Mouse (Mus musculus): Measurements from ENCODE around the gene Ttc17. TPM values are rescaled to one million over a fixed set of nuclear protein-coding genes. Genes with fewer than 3 reads are reported as not detected.
A peak's percentile ranks its signal among the peaks of the same experiment; 100 is the strongest.

Ttc17 gene
- polyA plus RNA-seq, 1 experiment from 2014 or later, result 16.1 TPM

MicroRNAs within 50 kb of the gene (microRNA counts, 519-probe panel; counts per million panel counts)
- microRNA mmu-miR-670, result 2,410 counts per million, percentile 8 among the panel's probes with 10 or more counts

Small RNA genes within 50 kb of the gene (microRNA-seq; reads per million reads assigned to microRNA genes)
- 70.5 reads per million, percentile 48 among the genes with 10 or more reads in this experiment for gene Mir670

Other genes with a start within 250 kb of the Ttc17 start
- gene Hsd17b12, start 248.7 kb downstream of the Ttc17 start, polyA plus RNA-seq (2016; fragmentation: Nextera tagmentation; extraction: Ambion mirVana), result 66.8 and 69.9 TPM in 2 replicates
- 96.5 TPM in 2 replicates for gene Api5, start 31.4 kb upstream of the Ttc17 start, polyA plus RNA-seq (2016; fragmentation: Nextera tagmentation; extraction: Ambion mirVana)